Mouse (Mus musculus) myocyte (in vitro differentiated cells): ENCODE measurements at regions not wholly inside any gene's neighbourhood (a gene's known extent, or its start where the extent isn't known, plus 50 kb on each side); places are given as distances from the start of the nearest gene placed in this dataset.

ENCODE experiments used
- CEBPB ChIP-seq: IDR thresholded peaks from 2 replicates; pipeline ENCODE4 v1.6.1; 2011; ENCODE audit warnings: mild to moderate bottlenecking, moderate library complexity; ENCODE audit not compliant: poor library complexity, insufficient read depth, severe bottlenecking
- E2F4 ChIP-seq: IDR thresholded peaks from one replicate; pipeline ENCODE4 v1.6.1; 2011; ENCODE audit warnings: mild to moderate bottlenecking, control low read depth, moderate library complexity; ENCODE audit not compliant: insufficient read depth
- MYOD1 ChIP-seq, 3 experiments: IDR thresholded peaks; one replicate each; pipeline ENCODE4 v1.6.1; 2011; ENCODE audit warnings: control low read depth in 2 of 3, low read depth in 2 of 3, mild to moderate bottlenecking in 2 of 3, moderate library complexity in 1 of 3; ENCODE audit not compliant: insufficient read length in 2 of 3, control insufficient read depth in 1 of 3
- MYOG ChIP-seq, 3 experiments: IDR thresholded peaks; one replicate each; pipeline ENCODE4 v1.6.1; 2011; ENCODE audit warnings: control low read depth in 2 of 3, low read depth in 2 of 3, mild to moderate bottlenecking in 2 of 3; ENCODE audit not compliant: insufficient read length in 2 of 3, control insufficient read depth in 1 of 3, insufficient read depth in 1 of 3
- POLR2A ChIP-seq: IDR thresholded peaks from one replicate; pipeline ENCODE4 v1.6.1; 2011; ENCODE audit warnings: low read depth, mild to moderate bottlenecking, control low read depth, moderate library complexity; ENCODE audit not compliant: insufficient read length
- POLR2AphosphoS2 ChIP-seq: IDR thresholded peaks from one replicate; pipeline ENCODE4 v1.6.1; 2011; ENCODE audit warnings: low read depth, control low read depth; ENCODE audit not compliant: insufficient read length
- REST ChIP-seq: IDR thresholded peaks from one replicate; pipeline ENCODE4 v1.6.1; 2011; ENCODE audit warnings: mild to moderate bottlenecking, control low read depth, moderate library complexity; ENCODE audit not compliant: insufficient read depth, insufficient read length
- SRF ChIP-seq: IDR thresholded peaks from one replicate; pipeline ENCODE4 v1.6.1; 2011; ENCODE audit warnings: low read depth; ENCODE audit not compliant: control insufficient read depth, insufficient read length
- USF1 ChIP-seq: IDR thresholded peaks from one replicate; pipeline ENCODE4 v1.6.1; 2011; ENCODE audit warnings: low read depth, mild to moderate bottlenecking, control low read depth, moderate library complexity

DNA sequence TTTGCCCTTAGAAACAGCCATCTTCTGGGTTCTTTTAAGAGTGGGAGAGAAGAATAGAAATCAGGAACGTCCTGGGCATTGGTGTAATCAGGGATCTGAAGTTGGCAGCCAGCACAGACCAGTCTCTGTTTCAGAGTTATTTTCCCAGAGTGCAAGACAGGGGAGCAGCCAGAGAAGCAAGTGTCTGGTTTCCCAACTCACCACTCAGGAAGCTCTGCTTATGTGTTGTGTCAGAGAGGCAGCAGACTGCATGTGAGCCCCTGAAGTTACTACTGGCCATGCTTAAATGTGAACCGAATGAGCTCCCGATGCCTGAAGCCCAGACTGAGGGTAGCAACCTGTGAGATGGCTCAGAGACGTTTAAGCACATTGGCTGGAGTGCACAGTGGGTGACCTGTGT, 133.7 kb downstream of the Tgfb2 start:
- no peak for TF ChIP-seq POLR2A
- TF ChIP-seq MYOD1 (IDR thresholded peaks at IDR 0.05; ENCODE audit: control insufficient read depth in 1 of 3, insufficient read length in 2 of 3, low read depth in 2 of 3) = no peak
- TF ChIP-seq CEBPB = no peak
- no peak for TF ChIP-seq E2F4
- TF ChIP-seq REST = no peak
- TF ChIP-seq POLR2AphosphoS2 = no peak
- TF ChIP-seq USF1 = no peak
- no peak for TF ChIP-seq SRF
- no peak for TF ChIP-seq MYOG (IDR thresholded peaks at IDR 0.05; ENCODE audit: control insufficient read depth in 1 of 3, insufficient read depth in 1 of 3, insufficient read length in 2 of 3, low read depth in 2 of 3)
